Mouse (Mus musculus) MEL (cell line): Measurements from ENCODE around the gene Dlg1.

ENCODE experiments used
- CHD2 ChIP-seq: IDR thresholded peaks from 2 replicates; pipeline ENCODE4 v1.6.1; 2011; ENCODE audit warnings: low read length, improper control_type of control experiment
- CTCF ChIP-seq, 3 experiments: IDR thresholded peaks in 2 of 3; conservative IDR thresholded peaks in 1 of 3; 2 replicates each; pipeline ENCODE4 v1.5.1; 2011 to 2012; ENCODE audit warnings: low read length in 3 of 3, low read depth in 2 of 3, mild to moderate bottlenecking in 2 of 3, improper control_type of control experiment in 1 of 3, inconsistent platforms in 1 of 3, mixed read lengths in 1 of 3, moderate library complexity in 1 of 3; ENCODE audit not compliant: control insufficient read depth in 1 of 3, insufficient read depth in 1 of 3, poor library complexity in 1 of 3, severe bottlenecking in 1 of 3
- E2F4 ChIP-seq: IDR thresholded peaks from 2 replicates; pipeline ENCODE4 v1.6.1; 2011; ENCODE audit warnings: low read depth, low read length, improper control_type of control experiment, borderline replicate concordance
- EP300 ChIP-seq, 2 experiments: IDR thresholded peaks; 2 replicates each; pipeline ENCODE4 v1.6.1; 2011; ENCODE audit warnings: improper control_type of control experiment in 2 of 2, low read length in 2 of 2, low read depth in 1 of 2, mild to moderate bottlenecking in 1 of 2
- GATA1 ChIP-seq: IDR thresholded peaks from 2 replicates; pipeline ENCODE4 v1.6.1; 2011; ENCODE audit warnings: low read depth, low read length, improper control_type of control experiment
- MYC ChIP-seq: IDR thresholded peaks from 2 replicates; pipeline ENCODE4 v1.6.1; 2011; ENCODE audit warnings: low read depth, mild to moderate bottlenecking, low read length, improper control_type of control experiment, moderate library complexity
- NELFE ChIP-seq: IDR thresholded peaks from 2 replicates; pipeline ENCODE4 v1.6.1; 2011; ENCODE audit warnings: low read depth, low read length, improper control_type of control experiment
- NRF1 ChIP-seq: IDR thresholded peaks from 2 replicates; pipeline ENCODE4 v1.6.1; 2014; ENCODE audit warnings: low read depth, mild to moderate bottlenecking, inconsistent platforms, low read length, improper control_type of control experiment, moderate library complexity; ENCODE audit not compliant: poor library complexity, insufficient read depth, severe bottlenecking
- POLR2A ChIP-seq, 2 experiments: IDR thresholded peaks; 2 replicates each; pipeline ENCODE4 v1.6.1; 2011 to 2012; ENCODE audit warnings: low read length in 2 of 2, mild to moderate bottlenecking in 2 of 2, control low read depth in 1 of 2, improper control_type of control experiment in 1 of 2, low read depth in 1 of 2, moderate library complexity in 1 of 2; ENCODE audit not compliant: control insufficient read depth in 1 of 2, insufficient read depth in 1 of 2, poor library complexity in 1 of 2
- SMC3 ChIP-seq: IDR thresholded peaks from 2 replicates; pipeline ENCODE4 v1.6.1; 2011; ENCODE audit warnings: low read depth, low read length, improper control_type of control experiment
- USF2 ChIP-seq, 2 experiments: IDR thresholded peaks; 2 replicates each; pipeline ENCODE4 v1.6.1; 2011 to 2012; ENCODE audit warnings: improper control_type of control experiment in 2 of 2, low read length in 2 of 2, borderline replicate concordance in 1 of 2, inconsistent platforms in 1 of 2, low read depth in 1 of 2, mild to moderate bottlenecking in 1 of 2; ENCODE audit not compliant: insufficient read depth in 1 of 2
- ZKSCAN1 ChIP-seq: IDR thresholded peaks from 2 replicates; pipeline ENCODE4 v1.6.1; 2012; ENCODE audit warnings: low read depth, mild to moderate bottlenecking, inconsistent platforms, low read length, improper control_type of control experiment, moderate library complexity
- ZMIZ1 ChIP-seq: IDR thresholded peaks from 2 replicates; pipeline ENCODE4 v1.6.1; 2012; ENCODE audit warnings: low read depth, mild to moderate bottlenecking, inconsistent platforms, low read length, improper control_type of control experiment, moderate library complexity

- TF ChIP-seq USF2 (IDR thresholded peaks at IDR 0.05; ENCODE audit: borderline replicate concordance in 1 of 2, insufficient read depth in 1 of 2, low read depth in 1 of 2, low read length in 2 of 2), result no peak
- no peak for TF ChIP-seq CTCF (IDR thresholded peaks at IDR 0.05 in 2 of 3, conservative IDR thresholded peaks at IDR 0.05 in 1 of 3; ENCODE audit: control insufficient read depth in 1 of 3, insufficient read depth in 1 of 3, low read depth in 2 of 3, low read length in 3 of 3, poor library complexity in 1 of 3, severe bottlenecking in 1 of 3)
- TF ChIP-seq POLR2A (IDR thresholded peaks at IDR 0.05; ENCODE audit: control insufficient read depth in 1 of 2, insufficient read depth in 1 of 2, low read depth in 1 of 2, low read length in 2 of 2, poor library complexity in 1 of 2), result no peak
- TF ChIP-seq MYC, result no peak
- TF ChIP-seq SMC3, result no peak
- TF ChIP-seq CHD2, result no peak
- no peak for TF ChIP-seq EP300 (IDR thresholded peaks at IDR 0.05; ENCODE audit: low read depth in 1 of 2, low read length in 2 of 2)
- TF ChIP-seq ZKSCAN1, result no peak
- TF ChIP-seq GATA1, result no peak
- no peak for TF ChIP-seq NELFE
- TF ChIP-seq ZMIZ1, result no peak
- TF ChIP-seq E2F4, result no peak
- TF ChIP-seq NRF1, result no peak
Observed at GRCm38 (mm10) chr16:31844246-31844645, 181.0 kb downstream of the Dlg1 start.
